Mouse (Mus musculus) brain, embryonic 14.5 days (tissue): ENCODE results near the gene Nlrp9b.

ENCODE experiments used
- CTCF ChIP-seq: fragments of 200-500 bp; IDR thresholded peaks from 2 replicates; pipeline ENCODE4 v1.5.1; 2012; ENCODE audit warnings: inconsistent platforms, mild to moderate bottlenecking, moderate library complexity, borderline replicate concordance; ENCODE audit not compliant: insufficient read depth, insufficient read length; ENCODE audit errors: extremely low read depth
- POLR2A ChIP-seq: fragments of 200-500 bp; IDR thresholded peaks from 2 replicates; pipeline ENCODE4 v1.6.1; 2012; ENCODE audit warnings: mild to moderate bottlenecking, inconsistent platforms, borderline replicate concordance; ENCODE audit not compliant: poor library complexity, insufficient read depth, insufficient read length, severe bottlenecking; ENCODE audit errors: extremely low read depth

DNA sequence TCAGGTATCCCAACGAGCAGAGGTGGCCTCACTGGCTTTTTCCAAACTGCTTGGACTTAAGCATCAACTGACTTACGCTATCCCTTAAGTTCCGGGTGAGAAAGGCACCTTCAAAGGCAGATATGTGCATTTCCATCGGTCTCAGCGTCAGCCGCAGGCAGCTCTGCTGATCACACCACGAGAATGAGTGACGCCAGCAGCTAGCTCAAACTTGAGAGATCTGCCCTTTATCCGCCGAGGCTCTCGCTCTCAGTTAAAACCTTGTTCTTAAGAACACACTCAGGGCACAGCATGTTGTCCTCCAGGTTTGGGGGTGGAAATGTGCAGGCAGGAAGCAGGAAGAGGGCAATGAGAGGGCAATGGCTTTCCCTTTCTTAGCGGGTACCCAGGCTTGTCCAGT lies 42.3 kb upstream of the Nlrp9b start:
- TF ChIP-seq POLR2A, result no peak
- TF ChIP-seq CTCF, result no peak
